ENCODE assay signal across 20 mouse cellular contexts in the genomic region with DNA sequence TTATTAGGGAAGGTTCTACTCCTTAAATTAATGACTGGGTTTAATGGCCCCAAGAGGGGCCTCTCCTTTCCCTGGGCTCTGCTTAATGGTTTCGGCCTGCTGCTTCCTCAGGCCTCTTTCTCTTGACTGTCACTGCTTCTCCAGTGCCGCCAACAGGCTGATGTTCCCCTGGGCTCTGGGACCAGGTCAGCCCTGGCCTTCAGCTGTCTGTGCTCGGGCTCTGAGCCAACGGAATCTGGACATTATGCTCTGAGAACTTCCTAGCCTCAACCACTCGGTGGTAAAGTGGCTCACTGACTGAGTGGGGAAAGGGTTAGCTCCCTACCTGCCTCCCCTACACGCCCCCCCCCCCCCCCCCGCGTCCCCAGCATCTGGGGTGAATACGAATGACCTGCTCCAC.
DNase-seq lines count a peak whose midpoint lies in the region; ATAC-seq and TF ChIP-seq lines count a peak whose summit lies in the region.
"Had no signal": no experiment of that assay in that cellular context is flagged by ENCODE, and none has a peak within 500 bp of the region (broad histone marks: within the 10 kb centered on the region; RNA-seq: fewer than 3 reads in every experiment).

No protein-coding gene starts in this region.

- H3K36me3 ChIP-seq in lung, embryonic 14.5 days (ENCODE audit: insufficient read depth), result no peaks in the 10 kb centered on the region
- H3K36me3 ChIP-seq: embryonic facial prominence, embryonic 12.5 days; forebrain, embryonic 15.5 days; heart, embryonic 13.5 days; hindbrain, embryonic 15.5 days had no signal

- no peak for ATAC-seq in lung, embryonic 14.5 days (ENCODE audit: insufficient read depth)
- ATAC-seq in megakaryocyte progenitor cell, adult 5-6 weeks (replicated peaks; ENCODE audit: poor library complexity), result no peak
- ATAC-seq: activated CD4-positive, CD25-positive, alpha-beta regulatory T cell, adult 4 months; forebrain, embryonic 15.5 days; intestine, embryonic 16.5 days; Patski had no signal

- no peak overlapping the region for H3K4me2 ChIP-seq in lung, embryonic 14.5 days
- H3K4me2 ChIP-seq: embryonic facial prominence, embryonic 12.5 days; forebrain, embryonic 15.5 days; heart, embryonic 13.5 days; hindbrain, embryonic 15.5 days had no signal

- WGBS in lung, embryonic 14.5 days, result 52% methylated on average over 6 of the region's 9 CpGs

- H3K4me1 ChIP-seq in lung, embryonic 14.5 days (ENCODE audit: insufficient read depth), result no peaks in the 10 kb centered on the region
- H3K4me1 ChIP-seq: embryonic facial prominence, embryonic 12.5 days had no signal

- intact Hi-C loops in gastrocnemius, adult 2 months (cut with DNase I), result no loop called here

- no peaks in the 10 kb centered on the region for H3K27me3 ChIP-seq in lung, embryonic 14.5 days (ENCODE audit: insufficient read depth, low read length)
- H3K27me3 ChIP-seq: embryonic facial prominence, embryonic 12.5 days; forebrain, embryonic 15.5 days; hindbrain, embryonic 15.5 days had no signal

- H3K27ac ChIP-seq in gastrocnemius, adult 2 months, result no peak overlapping the region
- H3K27ac ChIP-seq in lung, embryonic 14.5 days (ENCODE audit: low read depth), result no peak overlapping the region
- H3K27ac ChIP-seq: embryonic facial prominence, embryonic 12.5 days; forebrain, embryonic 15.5 days; heart, adult 2 months; heart, embryonic 13.5 days; hindbrain, embryonic 15.5 days had no signal

- H3K9ac ChIP-seq in lung, embryonic 14.5 days, result no peak overlapping the region
- H3K9ac ChIP-seq: embryonic facial prominence, embryonic 12.5 days; forebrain, embryonic 15.5 days; heart, embryonic 13.5 days; hindbrain, embryonic 15.5 days had no signal

- no peaks in the 10 kb centered on the region for H3K9me3 ChIP-seq in lung, embryonic 14.5 days (ENCODE audit: low read depth, low read length)
- H3K9me3 ChIP-seq: embryonic facial prominence, embryonic 12.5 days; forebrain, embryonic 15.5 days; heart, embryonic 13.5 days; hindbrain, embryonic 15.5 days had no signal

- no peak overlapping the region for H3K4me3 ChIP-seq in gastrocnemius, adult 2 months
- no peak overlapping the region for H3K4me3 ChIP-seq in lung, embryonic 14.5 days (ENCODE audit: low read depth, low read length)
- H3K4me3 ChIP-seq: embryonic facial prominence, embryonic 12.5 days; forebrain, embryonic 15.5 days; heart, adult 2 months; heart, embryonic 13.5 days; hindbrain, embryonic 15.5 days had no signal

- TF ChIP-seq CTCF in gastrocnemius, adult 2 months (IDR thresholded peaks at IDR 0.05), result no peak
- TF ChIP-seq CTCF in lung, embryonic 14.5 days (IDR thresholded peaks at IDR 0.05; ENCODE audit: low read depth), result no peak

- DNase-seq in gastrocnemius, adult 2 months, result peak; percentile 39
- no peak for DNase-seq in gastrocnemius, postnatal 25 days
- peak; percentile 25 for DNase-seq in lung, embryonic 14.5 days
- DNase-seq in lung, postnatal 36 days, result no peak
- DNase-seq in adrenal gland, adult (ENCODE audit: inconsistent age in 2 of 2, low spot score in 1 of 2), result peak; percentile 62 to 74
- DNase-seq in adrenal gland, postnatal 14 days, result peak; percentile 67
- DNase-seq in right cerebral cortex, postnatal 14 days, result no peak
- DNase-seq: cerebellum, adult 11 months; cerebellum, adult 8-10 months; cerebellum, postnatal 14 days; heart, adult 2 months; heart, postnatal 36 days had no signal

Comparison
In these comparisons a context has a peak if more than half of its experiments do, and no peak if none do; other contexts are left out.
1. DNase-seq: peak in gastrocnemius, adult 2 months (single experiment), lung, embryonic 14.5 days (single experiment), adrenal gland, adult (2 of 2) and adrenal gland, postnatal 14 days (single experiment); none in gastrocnemius, postnatal 25 days (single experiment), lung, postnatal 36 days (single experiment) and right cerebral cortex, postnatal 14 days (single experiment).